Mouse (Mus musculus) limb, embryonic 11.5 days (tissue): ENCODE data around the gene Scd1. TPM values are rescaled to one million over a fixed set of nuclear protein-coding genes. Genes with fewer than 3 reads are reported as not detected.

ENCODE experiments used
- ATAC-seq: fragments of 200-750 bp; cut with Nextera tagmentation; 2 replicates; pipeline ENCODE4 v1.8.0; 2017; ENCODE audit warnings: low read depth; ENCODE audit not compliant: insufficient number of reproducible peaks, low FRiP score, low TSS enrichment
- DNase-seq: peaks from one replicate; pipeline ENCODE4 v3.0.0-alpha.2; 2015; ENCODE audit warnings: low spot score
- H3K27ac ChIP-seq: fragments of 300-500 bp; sonication (generic); replicated peaks from 2 replicates; pipeline ENCODE4 v1.5.1; 2014; ENCODE audit warnings: low read depth, mild to moderate bottlenecking, low read length
- H3K27me3 ChIP-seq: fragments of 300-500 bp; sonication (generic); 2 replicates; pipeline ENCODE4 v1.6.1; 2014; ENCODE audit warnings: mild to moderate bottlenecking, low read length, mixed read lengths; ENCODE audit not compliant: control insufficient read depth, insufficient read depth
- H3K36me3 ChIP-seq: fragments of 300-500 bp; sonication (generic); 2 replicates; pipeline ENCODE4 v1.6.1; 2014; ENCODE audit warnings: mild to moderate bottlenecking, low read length, moderate library complexity, mixed read lengths; ENCODE audit not compliant: control insufficient read depth, insufficient read depth
- H3K4me1 ChIP-seq: fragments of 300-500 bp; sonication (generic); 2 replicates; pipeline ENCODE4 v1.6.1; 2014; ENCODE audit warnings: low read length, mixed read lengths; ENCODE audit not compliant: control insufficient read depth, insufficient read depth
- H3K4me2 ChIP-seq: fragments of 300-500 bp; sonication (generic); 2 replicates; pipeline ENCODE4 v1.6.1; 2014; ENCODE audit warnings: low read depth, mild to moderate bottlenecking, moderate library complexity; ENCODE audit not compliant: severe bottlenecking
- H3K4me3 ChIP-seq: fragments of 300-500 bp; sonication (generic); 2 replicates; pipeline ENCODE4 v1.5.1; 2014; ENCODE audit warnings: low read depth, low read length
- H3K9ac ChIP-seq: fragments of 300-500 bp; sonication (generic); 2 replicates; pipeline ENCODE4 v1.6.1; 2014; ENCODE audit warnings: mild to moderate bottlenecking, low read length
- H3K9me3 ChIP-seq: fragments of 300-500 bp; sonication (generic); 2 replicates; pipeline ENCODE4 v1.6.1; 2016; ENCODE audit warnings: low read length; ENCODE audit not compliant: control insufficient read depth
- WGBS: fragments of 180-500 bp; shearing (Covaris S2); extraction: QIAGEN DNeasy Blood & Tissue Kit; methylation state at CpG from one replicate; pipeline ENCODE4 v1.1.7; 2014; 5-methylcytosine and 5-hydroxymethylcytosine counted together
- polyA plus RNA-seq: library from polyadenylated mRNA; unstranded; fragments of >200 nt; fragmentation: Nextera tagmentation; extraction: Ambion mirVana; gene quantifications from 2 replicates; pipeline ENCODE4 v1.2.1, GENCODE M21; 2014

Gene Scd1
- polyA plus RNA-seq, 1 experiment from 2014 or later, result 16.7 TPM

DNA sequence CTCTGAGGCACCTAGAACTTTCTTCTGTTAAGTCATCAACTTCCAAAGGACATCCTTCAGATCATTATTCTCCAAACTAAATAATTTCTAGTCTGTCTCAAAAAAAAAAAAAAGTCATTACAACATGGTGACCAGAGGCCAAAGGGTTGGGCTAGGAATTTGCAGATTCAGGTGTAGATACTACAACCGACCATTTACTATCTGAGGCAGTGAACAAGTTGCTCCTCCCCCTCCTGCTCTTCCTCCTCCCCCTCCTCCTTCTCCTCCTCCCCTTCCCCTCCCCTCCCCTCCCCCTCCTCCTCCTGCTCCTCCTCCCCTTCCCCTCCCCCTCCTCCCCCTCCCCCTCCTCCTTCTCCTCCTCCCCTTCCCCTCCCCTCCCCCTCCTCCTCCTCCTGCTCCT, 20.0 kb upstream of the Scd1 start:
- Histone ChIP-seq H3K9ac (no peak overlapping the region), H3K27me3 (no peaks in the 10 kb centered on the region), H3K4me2 (no peak overlapping the region), H3K27ac (no peak overlapping the region), H3K4me3 (no peak overlapping the region), H3K9me3 (no peaks in the 10 kb centered on the region), H3K4me1 (no peaks in the 10 kb centered on the region), H3K36me3 (no peaks in the 10 kb centered on the region)
- DNase-seq, result no peak
- no peak for ATAC-seq
- 83% methylated on average over 1 of the region's 1 CpGs for WGBS

DNA sequence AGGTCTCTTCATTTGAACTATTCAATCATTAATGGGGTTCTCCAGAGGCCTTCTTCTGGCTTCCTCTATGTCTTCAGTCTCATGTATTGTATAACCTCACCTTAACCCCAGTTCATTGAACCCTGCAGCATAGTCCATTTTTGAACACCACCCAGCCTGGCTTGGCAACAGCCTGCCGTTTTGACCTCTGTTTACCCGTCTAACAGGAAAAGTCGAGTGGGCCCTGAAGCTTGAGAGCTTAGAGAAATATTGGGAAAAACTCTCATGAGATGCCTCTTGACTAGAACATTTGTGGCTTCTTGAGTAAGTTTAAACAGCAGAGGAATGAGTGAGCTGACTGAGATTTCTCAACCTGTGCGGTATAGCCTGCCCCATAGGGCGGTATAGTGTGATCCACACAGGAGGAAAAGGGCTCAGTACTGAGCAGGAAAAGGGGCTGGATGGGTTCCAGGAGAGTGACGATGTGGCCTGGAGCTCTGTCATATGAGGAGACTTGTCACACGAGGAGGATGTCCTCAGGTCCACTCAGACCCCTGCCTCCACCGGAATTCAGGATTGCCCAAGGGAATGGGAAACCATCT, 14.5 kb upstream of the Scd1 start:
- Histone ChIP-seq H3K9me3 (no peaks in the 10 kb centered on the region), H3K27ac (no peak overlapping the region), H3K9ac (no peak overlapping the region), H3K27me3 (no peaks in the 10 kb centered on the region), H3K4me2 (no peak overlapping the region), H3K4me3 (no peak overlapping the region), H3K4me1 (no peaks in the 10 kb centered on the region), H3K36me3 (no peaks in the 10 kb centered on the region)
- ATAC-seq (no peak), DNase-seq (no peak)
- 79% methylated on average over 8 of the region's 8 CpGs for WGBS

DNA sequence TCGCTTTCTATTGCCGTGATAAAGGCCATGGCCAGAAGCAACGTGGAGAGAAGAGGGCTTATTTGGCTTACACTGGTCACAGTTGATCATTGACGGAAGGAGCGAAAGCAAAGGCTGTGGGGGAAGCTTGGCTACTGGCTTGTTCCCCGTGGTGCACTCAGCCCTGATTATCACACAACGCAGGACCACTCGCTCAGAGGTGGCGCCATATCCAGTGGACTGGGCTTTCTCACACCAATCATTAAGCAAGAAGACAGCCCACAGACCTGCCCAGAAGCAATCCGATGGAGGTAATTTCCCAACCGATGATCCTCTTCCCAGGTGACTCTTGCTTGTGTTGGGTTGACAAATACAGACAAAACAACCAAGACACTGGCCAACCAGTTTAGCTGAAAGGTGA, 11.9 kb upstream of the Scd1 start:
- Histone ChIP-seq H3K4me2 (no peak overlapping the region), H3K4me3 (no peak overlapping the region), H3K9me3 (no peaks in the 10 kb centered on the region), H3K9ac (no peak overlapping the region), H3K36me3 (no peaks in the 10 kb centered on the region), H3K4me1 (no peaks in the 10 kb centered on the region), H3K27me3 (no peaks in the 10 kb centered on the region), H3K27ac (no peak overlapping the region)
- DNase-seq (no peak), ATAC-seq (no peak)
- WGBS, result 60% methylated on average over 11 of the region's 11 CpGs

DNA sequence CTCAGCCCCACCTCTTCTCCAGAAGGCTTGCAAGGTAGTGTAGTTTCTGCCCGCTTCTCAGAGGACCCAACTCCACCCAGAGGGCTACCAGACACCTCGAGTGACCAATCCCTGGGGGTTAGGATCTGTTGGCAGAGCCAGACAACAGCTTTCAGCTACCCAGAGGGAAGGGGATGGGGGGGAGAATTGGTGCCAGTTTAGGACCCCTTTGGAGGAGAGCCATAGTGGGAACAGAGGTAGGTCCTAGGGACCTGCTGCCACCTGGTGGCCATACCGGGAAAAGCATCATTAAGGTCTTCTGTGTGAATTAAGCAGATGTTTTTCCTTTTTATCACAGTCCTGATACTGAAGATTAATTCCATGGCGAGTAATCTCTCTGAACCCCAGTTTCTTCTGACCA, 11.3 kb upstream of the Scd1 start:
- no peak overlapping the region for H3K4me3 ChIP-seq
- DNase-seq (peak; percentile 88), ATAC-seq (peak; percentile 51; the same call in 1 of the 2 replicates)
- 22% methylated on average over 4 of the region's 4 CpGs for WGBS
- no peaks in the 10 kb centered on the region for H3K36me3 ChIP-seq
- no peaks in the 10 kb centered on the region for H3K4me1 ChIP-seq
- no peak overlapping the region for H3K4me2 ChIP-seq
- no peak overlapping the region for H3K9ac ChIP-seq
- no peaks in the 10 kb centered on the region for H3K9me3 ChIP-seq
- H3K27me3 ChIP-seq, result no peaks in the 10 kb centered on the region
- H3K27ac ChIP-seq, result no peak overlapping the region

DNA sequence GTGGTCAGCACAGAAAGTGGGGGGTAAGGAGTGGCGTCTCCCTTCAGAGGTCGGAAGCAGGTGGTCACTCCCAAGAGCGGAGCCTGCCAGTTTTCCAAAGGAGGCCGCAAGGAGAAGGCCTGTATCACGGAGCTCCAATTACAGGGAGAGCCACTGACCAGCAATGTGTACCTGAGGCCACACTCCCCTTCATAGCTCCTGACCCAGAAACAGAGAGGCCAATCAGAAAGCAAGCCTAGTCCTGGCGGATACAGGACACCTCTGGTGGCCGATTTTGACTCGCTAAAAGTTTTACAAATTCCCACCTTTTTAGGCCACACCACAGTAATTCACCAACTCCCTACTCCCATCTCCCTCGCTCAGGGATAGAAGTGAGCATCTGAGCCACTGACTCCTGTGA, 10.9 kb upstream of the Scd1 start:
- H3K9me3 ChIP-seq, result no peaks in the 10 kb centered on the region
- H3K4me3 ChIP-seq, result no peak overlapping the region
- no peak for ATAC-seq
- no peaks in the 10 kb centered on the region for H3K27me3 ChIP-seq
- no peak overlapping the region for H3K9ac ChIP-seq
- DNase-seq, result no peak
- H3K27ac ChIP-seq, result no peak overlapping the region
- H3K36me3 ChIP-seq, result no peaks in the 10 kb centered on the region
- H3K4me2 ChIP-seq, result no peak overlapping the region
- H3K4me1 ChIP-seq, result no peaks in the 10 kb centered on the region
- 63% methylated on average over 9 of the region's 9 CpGs for WGBS

DNA sequence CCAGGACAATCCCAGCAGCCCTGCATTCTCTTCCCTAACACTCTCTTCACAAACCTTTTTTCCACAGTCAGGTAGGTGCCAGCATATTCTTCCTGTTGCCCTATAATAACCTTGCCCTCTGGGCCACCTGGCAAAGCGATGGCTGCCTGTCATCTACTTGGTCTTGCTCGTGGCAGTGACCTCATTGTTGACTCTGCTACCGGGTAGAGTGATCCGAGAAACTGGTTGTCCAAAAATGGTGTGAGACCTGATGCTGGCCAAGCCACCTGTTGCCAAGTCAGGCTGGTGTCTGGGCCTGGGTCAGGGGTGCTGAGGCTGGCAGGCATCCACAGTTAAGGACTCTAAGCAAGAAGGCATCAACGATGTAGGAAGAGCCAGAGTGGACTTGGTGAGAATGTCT, 10.4 kb upstream of the Scd1 start:
- Histone ChIP-seq H3K27me3 (no peaks in the 10 kb centered on the region), H3K27ac (no peak overlapping the region), H3K9ac (no peak overlapping the region), H3K36me3 (no peaks in the 10 kb centered on the region), H3K4me1 (no peaks in the 10 kb centered on the region), H3K9me3 (no peaks in the 10 kb centered on the region), H3K4me3 (no peak overlapping the region), H3K4me2 (no peak overlapping the region)
- ATAC-seq, result no peak
- no peak for DNase-seq
- WGBS, result 83% methylated on average over 5 of the region's 5 CpGs

DNA sequence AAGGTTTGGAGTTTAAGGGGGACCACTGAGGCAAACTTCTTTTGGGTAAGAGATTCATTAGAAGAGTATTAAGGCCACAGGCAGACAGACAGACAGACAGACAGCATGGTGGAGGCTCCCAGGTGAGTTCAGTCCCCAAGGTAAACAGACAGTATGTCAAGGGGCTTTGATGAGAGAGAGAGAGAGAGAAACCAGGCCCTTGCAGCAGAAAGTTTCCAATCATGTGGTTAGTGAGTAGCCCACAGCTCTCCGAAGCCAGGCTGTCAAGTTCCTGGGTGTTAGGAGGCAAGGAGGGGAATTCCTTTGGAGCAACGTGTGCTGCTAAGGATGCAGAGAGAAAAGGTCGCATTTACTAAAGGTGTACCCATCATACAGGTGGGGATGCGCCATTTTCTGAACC, 9.8 kb upstream of the Scd1 start:
- Histone ChIP-seq H3K27me3 (no peaks in the 10 kb centered on the region), H3K36me3 (no peaks in the 10 kb centered on the region), H3K4me2 (no peak overlapping the region), H3K27ac (no peak overlapping the region), H3K4me1 (no peaks in the 10 kb centered on the region), H3K4me3 (no peak overlapping the region), H3K9me3 (no peaks in the 10 kb centered on the region), H3K9ac (no peak overlapping the region)
- 69% methylated on average over 4 of the region's 4 CpGs for WGBS
- no peak for ATAC-seq
- no peak for DNase-seq

DNA sequence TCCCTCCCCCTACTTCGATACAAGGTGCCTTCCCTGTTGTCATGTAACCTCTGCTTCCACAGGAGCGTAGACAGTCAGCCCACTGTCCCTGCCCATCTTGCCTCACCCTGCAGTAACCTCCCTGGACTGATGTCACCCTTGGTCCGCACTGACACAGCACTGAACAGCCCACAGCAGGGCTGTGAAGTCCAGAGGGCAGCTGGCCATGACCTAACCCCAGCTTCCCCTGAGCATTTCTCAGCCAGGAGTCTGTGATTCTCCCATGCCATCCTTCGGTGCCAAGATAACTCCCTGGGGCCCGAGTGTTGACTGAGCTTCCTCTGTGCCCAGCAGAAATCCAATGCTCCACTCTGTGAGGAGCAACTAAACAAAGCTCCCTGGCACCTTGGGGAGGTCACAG, 8.6 kb upstream of the Scd1 start:
- Histone ChIP-seq H3K4me1 (no peaks in the 10 kb centered on the region), H3K27me3 (no peaks in the 10 kb centered on the region), H3K9me3 (no peaks in the 10 kb centered on the region), H3K36me3 (no peaks in the 10 kb centered on the region), H3K9ac (no peak overlapping the region), H3K27ac (no peak overlapping the region), H3K4me3 (no peak overlapping the region), H3K4me2 (no peak overlapping the region)
- ATAC-seq (no peak), DNase-seq (no peak)
- WGBS, result 81% methylated on average over 5 of the region's 5 CpGs

DNA sequence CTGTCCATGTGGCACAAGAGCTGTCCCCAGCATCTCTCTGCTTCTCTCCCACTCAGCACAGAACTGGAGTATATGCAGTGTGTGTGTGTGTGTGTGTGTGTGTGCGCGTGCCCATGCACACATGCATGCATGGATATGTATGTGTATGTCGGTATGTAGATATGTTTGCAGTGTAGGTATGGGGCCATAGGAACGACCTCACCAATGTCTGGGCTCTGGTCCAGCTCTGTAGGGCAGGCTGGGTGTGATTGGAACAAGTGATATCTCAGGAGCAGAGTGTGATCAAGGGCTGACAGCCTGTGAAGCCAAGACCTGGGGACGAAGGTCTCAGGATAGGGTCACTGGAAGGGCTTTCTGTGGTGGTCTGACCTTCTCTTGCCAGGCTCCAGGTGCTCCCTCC, 7.8 kb upstream of the Scd1 start:
- no peaks in the 10 kb centered on the region for H3K27me3 ChIP-seq
- 88% methylated on average over 5 of the region's 5 CpGs for WGBS
- no peaks in the 10 kb centered on the region for H3K4me1 ChIP-seq
- no peak overlapping the region for H3K4me3 ChIP-seq
- H3K27ac ChIP-seq, result no peak overlapping the region
- no peaks in the 10 kb centered on the region for H3K9me3 ChIP-seq
- DNase-seq, result no peak
- H3K9ac ChIP-seq, result no peak overlapping the region
- ATAC-seq, result no peak
- no peak overlapping the region for H3K4me2 ChIP-seq
- no peaks in the 10 kb centered on the region for H3K36me3 ChIP-seq
